Mouse (Mus musculus): ENCODE data around the gene Col20a1. TPM values are rescaled to one million over a fixed set of nuclear protein-coding genes. Genes with fewer than 3 reads are reported as not detected.

Gene Col20a1
- polyA plus RNA-seq, 1 experiment from 2014 or later = 0.61 TPM

- no peak for ATAC-seq
- WGBS = 68% methylated on average over 3 of the region's 3 CpGs
Observed at GRCm38 (mm10) chr2:180988347-180988913, 2.1 kb downstream of the Col20a1 start.

GRCm38 (mm10) chr2:180988948-180989347 is 2.6 kb downstream of the Col20a1 start:
- Histone ChIP-seq H3K4me3 (ENCODE audit: low read length) (no peak overlapping the region), H3K27me3 (replicated peaks; ENCODE audit: control insufficient read depth, insufficient read depth, low read length) (no peaks in the 10 kb centered on the region), H3K4me2 (ENCODE audit: low read depth, low read length) (no peak overlapping the region), H3K9ac (ENCODE audit: low read depth, low read length) (no peak overlapping the region), H3K9me3 (ENCODE audit: control insufficient read depth, low read length) (no peaks in the 10 kb centered on the region), H3K36me3 (ENCODE audit: control insufficient read depth, insufficient read depth, low read length) (no peaks in the 10 kb centered on the region), H3K4me1 (ENCODE audit: control insufficient read depth, insufficient read depth, low read length) (no peaks in the 10 kb centered on the region), H3K27ac (ENCODE audit: low read length) (no peak overlapping the region)
- ATAC-seq = no peak
- WGBS = 85% methylated on average over 1 of the region's 1 CpGs

More at GRCm38 (mm10) chr2:180988347-180988913, 2.1 kb downstream of the Col20a1 start:
- H3K27me3 ChIP-seq (replicated peaks; ENCODE audit: control insufficient read depth, insufficient read depth, low read length) = no peaks in the 10 kb centered on the region
- H3K4me2 ChIP-seq (ENCODE audit: low read depth, low read length) = no peak overlapping the region
- H3K27ac ChIP-seq (ENCODE audit: low read length) = no peak overlapping the region
- no peak overlapping the region for H3K9ac ChIP-seq (ENCODE audit: low read depth, low read length)
- no peaks in the 10 kb centered on the region for H3K9me3 ChIP-seq (ENCODE audit: control insufficient read depth, low read length)
- no peaks in the 10 kb centered on the region for H3K36me3 ChIP-seq (ENCODE audit: control insufficient read depth, insufficient read depth, low read length)
- no peaks in the 10 kb centered on the region for H3K4me1 ChIP-seq (ENCODE audit: control insufficient read depth, insufficient read depth, low read length)
- H3K4me3 ChIP-seq (ENCODE audit: low read length) = no peak overlapping the region

- no peak for ATAC-seq
- Histone ChIP-seq H3K4me2 (ENCODE audit: low read depth, low read length) (no peak overlapping the region), H3K4me1 (ENCODE audit: control insufficient read depth, insufficient read depth, low read length) (no peaks in the 10 kb centered on the region), H3K4me3 (ENCODE audit: low read length) (no peak overlapping the region), H3K9me3 (ENCODE audit: control insufficient read depth, low read length) (no peaks in the 10 kb centered on the region), H3K27me3 (replicated peaks; ENCODE audit: control insufficient read depth, insufficient read depth, low read length) (no peaks in the 10 kb centered on the region), H3K9ac (ENCODE audit: low read depth, low read length) (no peak overlapping the region), H3K36me3 (ENCODE audit: control insufficient read depth, insufficient read depth, low read length) (no peaks in the 10 kb centered on the region), H3K27ac (ENCODE audit: low read length) (no peak overlapping the region)
- WGBS = 67% methylated on average over 4 of the region's 4 CpGs
Observed at GRCm38 (mm10) chr2:180990347-180990746, 4.0 kb downstream of the Col20a1 start.

DNA sequence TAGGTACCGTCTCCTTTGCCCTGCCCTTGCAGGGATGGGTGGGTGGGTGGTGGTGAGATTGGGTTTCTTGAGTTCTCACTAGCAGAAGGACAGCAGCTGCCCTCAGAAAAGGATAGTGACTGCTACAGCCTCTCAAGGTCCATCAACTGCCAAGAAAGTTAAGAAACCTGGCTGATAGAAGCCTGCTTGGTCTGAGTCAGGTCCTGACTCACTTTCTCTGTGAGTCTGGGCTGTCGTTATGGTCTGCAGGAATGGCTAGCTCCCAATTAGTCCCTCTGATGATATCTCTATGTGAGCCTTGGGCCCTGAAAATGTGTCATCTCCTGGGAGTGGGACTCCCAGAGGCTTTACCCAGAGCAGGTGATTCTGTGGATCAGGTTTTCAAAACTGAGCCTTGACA is 8.0 kb downstream of the Col20a1 start:
- Histone ChIP-seq H3K9ac (ENCODE audit: low read depth, low read length) (no peak overlapping the region), H3K9me3 (ENCODE audit: control insufficient read depth, low read length) (no peaks in the 10 kb centered on the region), H3K4me3 (ENCODE audit: low read length) (no peak overlapping the region), H3K36me3 (ENCODE audit: control insufficient read depth, insufficient read depth, low read length) (no peaks in the 10 kb centered on the region), H3K27me3 (replicated peaks; ENCODE audit: control insufficient read depth, insufficient read depth, low read length) (no peaks in the 10 kb centered on the region), H3K27ac (ENCODE audit: low read length) (no peak overlapping the region), H3K4me2 (ENCODE audit: low read depth, low read length) (no peak overlapping the region), H3K4me1 (ENCODE audit: control insufficient read depth, insufficient read depth, low read length) (no peaks in the 10 kb centered on the region)
- 75% methylated on average over 2 of the region's 2 CpGs for WGBS
- no peak for ATAC-seq

DNA sequence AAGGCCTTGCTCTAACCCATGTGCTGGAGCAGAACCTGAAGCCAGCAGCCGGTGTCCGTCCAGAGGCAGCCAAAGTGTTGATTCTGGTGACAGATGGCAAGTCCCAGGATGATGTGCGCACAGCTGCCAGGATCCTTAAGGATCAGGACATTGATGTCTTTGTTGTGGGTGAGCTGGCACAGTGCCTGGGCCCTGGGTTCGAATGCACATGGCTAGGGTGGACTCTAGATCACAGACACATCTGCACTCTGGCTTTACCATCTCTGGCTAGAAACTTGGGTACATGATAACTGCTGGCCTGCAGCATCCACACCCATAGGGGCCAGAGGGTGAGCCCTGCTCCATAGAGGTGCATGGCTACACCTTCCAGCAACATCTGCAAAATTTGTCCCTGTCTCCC is 9.1 kb downstream of the Col20a1 start:
- no peak for ATAC-seq
- Histone ChIP-seq H3K36me3 (ENCODE audit: control insufficient read depth, insufficient read depth, low read length) (no peaks in the 10 kb centered on the region), H3K4me1 (ENCODE audit: control insufficient read depth, insufficient read depth, low read length) (no peaks in the 10 kb centered on the region), H3K9me3 (ENCODE audit: control insufficient read depth, low read length) (no peaks in the 10 kb centered on the region), H3K4me2 (ENCODE audit: low read depth, low read length) (no peak overlapping the region), H3K4me3 (ENCODE audit: low read length) (no peak overlapping the region), H3K27me3 (replicated peaks; ENCODE audit: control insufficient read depth, insufficient read depth, low read length) (no peaks in the 10 kb centered on the region), H3K27ac (ENCODE audit: low read length) (no peak overlapping the region), H3K9ac (ENCODE audit: low read depth, low read length) (no peak overlapping the region)
- 79% methylated on average over 4 of the region's 4 CpGs for WGBS

- Histone ChIP-seq H3K9me3 (ENCODE audit: control insufficient read depth, low read length) (no peaks in the 10 kb centered on the region), H3K36me3 (ENCODE audit: control insufficient read depth, insufficient read depth, low read length) (no peaks in the 10 kb centered on the region), H3K27me3 (replicated peaks; ENCODE audit: control insufficient read depth, insufficient read depth, low read length) (no peaks in the 10 kb centered on the region), H3K9ac (ENCODE audit: low read depth, low read length) (no peak overlapping the region), H3K4me3 (ENCODE audit: low read length) (no peak overlapping the region), H3K4me1 (ENCODE audit: control insufficient read depth, insufficient read depth, low read length) (no peaks in the 10 kb centered on the region), H3K4me2 (ENCODE audit: low read depth, low read length) (no peak overlapping the region), H3K27ac (ENCODE audit: low read length) (no peak overlapping the region)
- peak; percentile 54; the same call in 1 of the 2 replicates for ATAC-seq
- 14% methylated on average over 5 of the region's 5 CpGs for WGBS
Observed at GRCm38 (mm10) chr2:180996436-180996835, 10.1 kb downstream of the Col20a1 start.

DNA sequence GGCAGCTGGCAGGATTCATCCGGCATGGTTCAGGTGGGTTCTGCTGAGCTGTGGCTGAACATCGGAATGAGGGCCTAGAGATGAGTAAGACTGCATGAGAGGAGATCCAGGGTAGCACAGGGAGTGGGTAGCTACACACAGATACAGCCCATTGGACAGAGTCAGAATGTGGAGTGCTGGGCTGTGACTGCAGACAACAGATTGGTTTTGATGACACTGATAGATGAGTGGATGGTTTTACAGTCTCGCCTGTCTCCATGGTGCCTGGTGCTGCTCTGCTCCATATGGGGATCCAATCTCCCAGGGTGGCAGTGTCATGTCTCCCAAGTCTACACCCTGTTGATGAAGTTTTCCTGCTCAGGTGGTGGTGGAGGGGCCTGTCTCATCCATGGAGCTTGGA is 10.6 kb downstream of the Col20a1 start:
- no peaks in the 10 kb centered on the region for H3K27me3 ChIP-seq (replicated peaks; ENCODE audit: control insufficient read depth, insufficient read depth, low read length)
- no peaks in the 10 kb centered on the region for H3K36me3 ChIP-seq (ENCODE audit: control insufficient read depth, insufficient read depth, low read length)
- no peaks in the 10 kb centered on the region for H3K9me3 ChIP-seq (ENCODE audit: control insufficient read depth, low read length)
- no peaks in the 10 kb centered on the region for H3K4me1 ChIP-seq (ENCODE audit: control insufficient read depth, insufficient read depth, low read length)
- ATAC-seq = no peak
- WGBS = 74% methylated on average over 3 of the region's 3 CpGs
- no peak overlapping the region for H3K4me2 ChIP-seq (ENCODE audit: low read depth, low read length)
- no peak overlapping the region for H3K27ac ChIP-seq (ENCODE audit: low read length)
- no peak overlapping the region for H3K4me3 ChIP-seq (ENCODE audit: low read length)
- H3K9ac ChIP-seq (ENCODE audit: low read depth, low read length) = no peak overlapping the region

DNA sequence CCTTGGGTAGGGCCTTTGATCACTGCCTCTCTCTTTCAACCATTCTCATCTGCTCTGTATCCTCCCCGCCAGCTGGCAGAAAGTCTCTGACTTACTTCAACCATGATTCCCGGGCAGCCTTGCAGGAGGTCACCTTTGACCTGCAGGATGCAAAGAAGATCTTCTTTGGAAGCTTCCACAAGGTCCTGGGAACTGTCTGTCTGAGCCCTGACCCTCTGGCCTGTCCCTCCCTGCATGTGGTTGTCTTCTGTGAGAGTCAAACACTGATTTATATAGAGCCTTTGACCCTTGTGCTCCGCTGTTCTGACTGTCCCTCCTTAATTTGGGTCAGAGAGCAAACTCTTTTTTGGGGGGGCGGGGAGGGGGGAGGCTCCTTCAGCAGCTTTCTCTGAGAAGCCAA is 20.7 kb downstream of the Col20a1 start:
- H3K4me3 ChIP-seq (ENCODE audit: low read length) = no peak overlapping the region
- H3K4me2 ChIP-seq (ENCODE audit: low read depth, low read length) = no peak overlapping the region
- no peaks in the 10 kb centered on the region for H3K36me3 ChIP-seq (ENCODE audit: control insufficient read depth, insufficient read depth, low read length)
- ATAC-seq = no peak
- no peak overlapping the region for H3K9ac ChIP-seq (ENCODE audit: low read depth, low read length)
- no peaks in the 10 kb centered on the region for H3K9me3 ChIP-seq (ENCODE audit: control insufficient read depth, low read length)
- WGBS = 54% methylated on average over 4 of the region's 4 CpGs
- no peaks in the 10 kb centered on the region for H3K4me1 ChIP-seq (ENCODE audit: control insufficient read depth, insufficient read depth, low read length)
- H3K27me3 ChIP-seq (replicated peaks; ENCODE audit: control insufficient read depth, insufficient read depth, low read length) = no peaks in the 10 kb centered on the region
- H3K27ac ChIP-seq (ENCODE audit: low read length) = no peak overlapping the region

DNA sequence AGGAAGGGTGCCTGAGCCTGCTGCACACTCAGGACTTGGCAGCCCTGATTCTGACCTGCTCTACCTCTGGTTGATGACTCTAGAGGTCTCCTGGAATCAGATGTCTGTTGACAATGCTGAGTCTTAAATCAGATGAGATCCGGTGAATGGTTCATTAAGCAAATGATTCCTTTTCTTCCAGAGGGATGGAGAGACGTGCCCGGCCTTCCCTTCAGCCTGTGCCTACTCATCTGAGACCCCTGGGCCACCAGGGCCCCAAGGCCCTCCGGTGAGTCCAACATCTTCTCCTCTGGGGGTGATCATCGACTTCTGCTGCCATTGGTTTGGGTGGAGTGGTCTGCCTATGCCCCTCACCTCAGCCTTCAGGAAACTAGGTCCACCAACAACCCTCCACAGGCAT is 22.0 kb downstream of the Col20a1 start:
- Histone ChIP-seq H3K4me1 (ENCODE audit: control insufficient read depth, insufficient read depth, low read length) (no peaks in the 10 kb centered on the region), H3K9ac (ENCODE audit: low read depth, low read length) (no peak overlapping the region), H3K36me3 (ENCODE audit: control insufficient read depth, insufficient read depth, low read length) (no peaks in the 10 kb centered on the region), H3K4me2 (ENCODE audit: low read depth, low read length) (no peak overlapping the region), H3K9me3 (ENCODE audit: control insufficient read depth, low read length) (no peaks in the 10 kb centered on the region), H3K4me3 (ENCODE audit: low read length) (no peak overlapping the region), H3K27me3 (replicated peaks; ENCODE audit: control insufficient read depth, insufficient read depth, low read length) (no peaks in the 10 kb centered on the region), H3K27ac (ENCODE audit: low read length) (no peak overlapping the region)
- WGBS = 81% methylated on average over 5 of the region's 5 CpGs
- ATAC-seq = no peak

DNA sequence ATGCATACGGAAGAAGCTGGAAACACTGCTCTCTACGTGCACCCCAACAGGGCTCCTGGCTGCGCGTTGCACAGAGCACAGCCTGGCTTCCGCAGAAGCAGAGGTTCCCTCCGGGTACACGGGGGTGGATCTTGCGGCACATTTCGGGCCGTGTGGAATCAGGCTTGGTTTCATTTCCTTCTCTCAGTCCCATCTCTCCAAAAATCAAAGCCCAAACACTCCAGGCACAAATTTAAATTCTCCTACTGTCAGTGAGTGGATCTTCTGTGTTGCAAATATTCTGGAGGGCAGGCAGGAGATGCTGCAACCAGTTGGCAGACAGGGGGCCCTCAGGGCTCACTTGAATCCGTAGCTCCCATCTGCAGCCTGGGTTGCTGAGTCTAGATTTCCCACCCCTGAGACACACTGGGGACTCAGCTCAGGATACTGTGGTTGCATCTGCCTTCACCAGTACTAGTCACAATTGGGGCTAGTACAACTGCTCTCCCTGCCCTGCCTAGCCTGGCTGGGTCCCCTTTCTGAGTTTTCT is 45.1 kb downstream of the Col20a1 start:
- Histone ChIP-seq H3K27me3 (replicated peaks; ENCODE audit: control insufficient read depth, insufficient read depth, low read length) (0 out of 2 replicates have a peak, but pooled peaks cover 6% of the 10 kb centered on the region), H3K9ac (ENCODE audit: low read depth, low read length) (no peak overlapping the region), H3K4me2 (ENCODE audit: low read depth, low read length) (no peak overlapping the region), H3K9me3 (ENCODE audit: control insufficient read depth, low read length) (no peaks in the 10 kb centered on the region), H3K36me3 (ENCODE audit: control insufficient read depth, insufficient read depth, low read length) (no peaks in the 10 kb centered on the region), H3K4me1 (ENCODE audit: control insufficient read depth, insufficient read depth, low read length) (no peaks in the 10 kb centered on the region; the same call in 1 of the 2 replicates), H3K4me3 (ENCODE audit: low read length) (no peak overlapping the region), H3K27ac (ENCODE audit: low read length) (no peak overlapping the region)
- ATAC-seq = no peak
- 78% methylated on average over 11 of the region's 11 CpGs for WGBS
